Mouse (Mus musculus) G1E (cell line): ENCODE measurements at regions not wholly inside any gene's neighbourhood (a gene's known extent, or its start where the extent isn't known, plus 50 kb on each side); places are given as distances from the start of the nearest gene placed in this dataset.

Experiments used
- ATAC-seq: 2 replicates; pipeline ENCODE4 v1.8.0; 2016; ENCODE audit warnings: mild to moderate bottlenecking; ENCODE audit not compliant: insufficient number of reproducible peaks, poor library complexity, low FRiP score, severe bottlenecking; ENCODE audit errors: extremely low read depth
- DNase-seq: peaks from one replicate; pipeline ENCODE4 v3.0.0; 2012; ENCODE audit warnings: low spot score
- H3K27me3 ChIP-seq: 2 replicates; pipeline ENCODE4 v1.6.1; 2012; ENCODE audit warnings: mild to moderate bottlenecking, low read length, inconsistent platforms; ENCODE audit not compliant: insufficient read depth
- H3K36me3 ChIP-seq: replicated peaks from 2 replicates; pipeline ENCODE3; 2012; ENCODE audit warnings: mild to moderate bottlenecking, inconsistent platforms
- H3K4me1 ChIP-seq: 2 replicates; pipeline ENCODE4 v1.6.1; 2012; ENCODE audit warnings: low read depth, low read length, inconsistent platforms, mixed read lengths; ENCODE audit not compliant: insufficient read depth
- H3K4me3 ChIP-seq: 2 replicates; pipeline ENCODE4 v1.5.1; 2012; ENCODE audit warnings: low read depth, mild to moderate bottlenecking, inconsistent platforms, low read length, moderate library complexity, mixed read lengths
- H3K9me3 ChIP-seq: replicated peaks from 2 replicates; pipeline ENCODE4 v1.6.1; 2012; ENCODE audit warnings: inconsistent platforms
- CTCF ChIP-seq: IDR thresholded peaks from 2 replicates; pipeline ENCODE4 v1.5.1; 2012; ENCODE audit warnings: low read depth, low read length, inconsistent platforms, mixed read lengths
- GATA1 ChIP-seq: IDR thresholded peaks from 2 replicates; pipeline ENCODE4 v1.6.1; 2012; ENCODE audit warnings: borderline replicate concordance, low read length, inconsistent platforms, mixed read lengths
- GATA2 ChIP-seq: IDR thresholded peaks from 2 replicates; pipeline ENCODE4 v1.6.1; 2012; ENCODE audit warnings: low read depth, low read length, inconsistent platforms, borderline replicate concordance
- POLR2AphosphoS5 ChIP-seq: IDR thresholded peaks from 2 replicates; pipeline ENCODE4 v1.6.1; 2012; ENCODE audit warnings: low read depth, low read length, inconsistent platforms; ENCODE audit not compliant: insufficient replicate concordance
- TAL1 ChIP-seq: conservative IDR thresholded peaks from 2 replicates; pipeline ENCODE4 v1.6.1; 2012; ENCODE audit warnings: low read depth, low read length, inconsistent platforms, mixed read lengths

GRCm38 (mm10) chr2:72744901-72745300, 235.3 kb downstream of the Sp3 start:
- H3K27me3 ChIP-seq, result peaks cover 33% of the 10 kb centered on the region
- H3K9me3 ChIP-seq, result peaks cover under 1% of the 10 kb centered on the region
- no peak for ATAC-seq
- no peak overlapping the region for H3K4me3 ChIP-seq
- TF ChIP-seq CTCF, result no peak
- TF ChIP-seq GATA2, result no peak
- no peak for TF ChIP-seq TAL1
- no peak for TF ChIP-seq GATA1
- no peak for TF ChIP-seq POLR2AphosphoS5
- no peak for DNase-seq
- H3K36me3 ChIP-seq, result no peaks in the 10 kb centered on the region
- H3K4me1 ChIP-seq, result peaks cover 37% of the 10 kb centered on the region

GRCm38 (mm10) chr2:72746476-72747215, 233.6 kb downstream of the Sp3 start:
- Histone ChIP-seq H3K4me1 (peaks cover 36% of the 10 kb centered on the region), H3K36me3 (no peaks in the 10 kb centered on the region), H3K4me3 (no peak overlapping the region), H3K27me3 (peaks cover 21% of the 10 kb centered on the region; the same call in 1 of the 2 replicates), H3K9me3 (peaks cover 6% of the 10 kb centered on the region)
- no peak for DNase-seq
- no peak for ATAC-seq
- TF ChIP-seq TAL1 (no peak), GATA2 (no peak), POLR2AphosphoS5 (no peak), GATA1 (no peak), CTCF (no peak)

DNA sequence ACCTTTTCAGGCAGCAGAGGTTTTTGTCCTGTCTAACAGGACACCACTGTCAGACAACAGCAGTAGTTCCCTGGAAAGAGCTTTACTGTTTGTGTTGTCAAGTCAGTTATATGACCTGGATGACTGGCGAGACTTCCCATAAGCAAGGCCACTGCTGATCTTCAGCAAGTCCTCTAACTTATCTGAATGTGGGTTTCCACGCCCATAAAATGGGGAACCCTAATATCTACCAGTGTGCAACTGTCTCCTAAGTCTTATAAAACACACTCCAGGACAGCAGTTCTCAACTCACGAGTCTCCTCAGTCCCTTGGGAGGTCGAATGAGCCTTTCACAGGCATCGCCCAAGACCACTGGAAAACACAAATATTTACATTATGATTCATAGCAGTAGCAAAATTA, 232.9 kb downstream of the Sp3 start:
- Histone ChIP-seq H3K27me3 (peaks cover 16% of the 10 kb centered on the region; the same call in 1 of the 2 replicates), H3K4me1 (peaks cover 40% of the 10 kb centered on the region), H3K4me3 (no peak overlapping the region), H3K9me3 (peaks cover 6% of the 10 kb centered on the region), H3K36me3 (no peaks in the 10 kb centered on the region)
- TF ChIP-seq GATA2 (no peak), POLR2AphosphoS5 (no peak), GATA1 (no peak), CTCF (no peak), TAL1 (no peak)
- DNase-seq, result no peak
- no peak for ATAC-seq

DNA sequence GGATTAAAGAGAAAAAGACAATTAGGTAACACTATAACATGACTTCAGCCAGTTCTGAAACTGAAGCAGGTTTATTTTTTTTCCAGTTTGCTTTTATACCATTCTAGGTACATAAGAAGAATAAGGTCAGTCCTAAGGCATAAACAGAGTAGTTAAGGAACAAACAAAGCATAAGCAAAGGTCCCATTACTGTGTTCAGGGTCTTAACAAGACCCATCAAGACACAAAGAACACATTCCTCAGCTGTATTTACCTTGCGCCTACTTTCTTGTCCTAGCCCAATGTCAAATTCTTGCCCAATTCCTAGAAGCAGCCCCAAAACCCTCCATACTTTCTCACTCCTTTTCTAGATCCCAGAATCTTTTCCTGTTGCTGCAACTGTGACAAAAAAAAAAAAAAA, 230.8 kb downstream of the Sp3 start:
- Histone ChIP-seq H3K4me3 (no peak overlapping the region), H3K4me1 (peaks cover 60% of the 10 kb centered on the region), H3K9me3 (peaks cover 8% of the 10 kb centered on the region), H3K27me3 (peaks cover 5% of the 10 kb centered on the region; the same call in 1 of the 2 replicates), H3K36me3 (no peaks in the 10 kb centered on the region)
- ATAC-seq (no peak), DNase-seq (no peak)
- no peak for TF ChIP-seq GATA2
- TF ChIP-seq CTCF, result no peak
- no peak for TF ChIP-seq POLR2AphosphoS5
- no peak for TF ChIP-seq GATA1
- TF ChIP-seq TAL1, result no peak

- H3K4me3 ChIP-seq, result no peak overlapping the region
- TF ChIP-seq CTCF, result no peak
- no peak for TF ChIP-seq TAL1
- TF ChIP-seq POLR2AphosphoS5, result no peak
- no peak for TF ChIP-seq GATA2
- no peak for TF ChIP-seq GATA1
- H3K27me3 ChIP-seq, result peaks cover 5% of the 10 kb centered on the region; the same call in 1 of the 2 replicates
- H3K9me3 ChIP-seq, result peaks cover 8% of the 10 kb centered on the region
- ATAC-seq (no peak), DNase-seq (no peak)
- H3K4me1 ChIP-seq, result peaks cover 63% of the 10 kb centered on the region
- no peaks in the 10 kb centered on the region for H3K36me3 ChIP-seq
These were observed 228.8 kb downstream of the Sp3 start for GRCm38 (mm10) chr2:72751441-72751840.

DNA sequence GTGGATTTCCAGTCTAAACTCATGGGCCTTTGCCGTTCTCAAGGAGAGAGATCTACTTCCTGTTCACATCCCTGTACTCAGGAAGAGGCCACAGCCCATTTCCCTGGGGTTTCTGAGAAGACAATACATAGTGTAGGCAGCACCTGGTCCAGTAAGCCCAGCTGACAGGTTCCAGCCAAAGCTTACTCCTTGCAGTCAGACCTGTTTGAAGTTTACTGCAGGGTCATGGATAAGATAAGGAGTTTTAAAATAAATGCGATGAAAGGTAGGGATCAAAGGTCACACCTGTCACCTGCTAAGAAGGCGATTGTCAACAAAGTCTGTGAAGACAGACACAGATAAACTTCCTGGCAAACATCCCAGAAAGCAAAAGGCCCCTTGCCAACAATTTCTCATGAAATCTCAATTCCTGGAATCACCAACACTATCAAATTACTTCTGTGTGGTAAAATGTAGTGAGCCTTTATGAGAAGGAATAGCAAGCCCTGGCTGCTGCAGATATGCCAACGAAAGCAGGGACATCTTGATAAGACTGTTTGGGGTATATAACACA, 227.5 kb downstream of the Sp3 start:
- H3K4me1 ChIP-seq, result peaks cover 55% of the 10 kb centered on the region
- no peak for DNase-seq
- peak; percentile 69 for TF ChIP-seq TAL1
- no peak for TF ChIP-seq GATA2
- peaks cover 8% of the 10 kb centered on the region for H3K9me3 ChIP-seq
- H3K36me3 ChIP-seq, result no peaks in the 10 kb centered on the region
- ATAC-seq, result peak; percentile 34; the same call in 1 of the 2 replicates
- peaks cover 9% of the 10 kb centered on the region; the same call in 1 of the 2 replicates for H3K27me3 ChIP-seq
- peak overlapping the region; percentile 2; the same call in 1 of the 2 replicates for H3K4me3 ChIP-seq
